Mouse (Mus musculus) hindbrain, embryonic 10.5 days (tissue): ENCODE measurements around the gene Cacna2d3. TPM values are rescaled to one million over a fixed set of nuclear protein-coding genes. Genes with fewer than 3 reads are reported as not detected.
A peak's percentile ranks its signal among the peaks of the same experiment; 100 is the strongest.

Experiments used
- DNase-seq: peaks from one replicate; pipeline ENCODE4 v3.0.0-alpha.2; 2017; ENCODE audit warnings: low spot score
- H3K27ac ChIP-seq: fragments of 300-500 bp; sonication (generic); 2 replicates; pipeline ENCODE4 v1.5.1; 2016; ENCODE audit warnings: mild to moderate bottlenecking, moderate library complexity
- H3K27me3 ChIP-seq: fragments of 300-500 bp; sonication (generic); 2 replicates; pipeline ENCODE4 v1.6.1; 2016; ENCODE audit warnings: mild to moderate bottlenecking; ENCODE audit not compliant: poor library complexity, insufficient read depth, severe bottlenecking
- H3K36me3 ChIP-seq: fragments of 300-500 bp; sonication (generic); 2 replicates; pipeline ENCODE4 v1.6.1; 2016; ENCODE audit warnings: mild to moderate bottlenecking, moderate library complexity
- H3K4me1 ChIP-seq: fragments of 300-500 bp; sonication (generic); replicated peaks from 2 replicates; pipeline ENCODE4 v1.6.1; 2016; ENCODE audit warnings: mild to moderate bottlenecking
- H3K4me3 ChIP-seq: fragments of 300-500 bp; sonication (generic); 2 replicates; pipeline ENCODE4 v1.5.1; 2016; ENCODE audit warnings: mild to moderate bottlenecking, moderate library complexity
- H3K9me3 ChIP-seq: fragments of 300-500 bp; sonication (generic); 2 replicates; pipeline ENCODE4 v1.6.1; 2016; ENCODE audit warnings: mild to moderate bottlenecking, moderate library complexity
- WGBS: fragments of 180-500 bp; shearing (Covaris S2); methylation state at CpG from one replicate; pipeline ENCODE4 v1.1.7; 2016; 5-methylcytosine and 5-hydroxymethylcytosine counted together
- polyA plus RNA-seq: library from polyadenylated mRNA; unstranded; fragments of >200 nt; fragmentation: Nextera tagmentation; extraction: Ambion mirVana; gene quantifications from 2 replicates; pipeline ENCODE4 v1.2.1, GENCODE M21; 2016

Cacna2d3 gene
- polyA plus RNA-seq, 1 experiment from 2014 or later, result 12.6 TPM

- no peak for DNase-seq
- Histone ChIP-seq H3K9me3 (no peaks in the 10 kb centered on the region), H3K27me3 (no peaks in the 10 kb centered on the region), H3K4me3 (no peak overlapping the region), H3K36me3 (no peaks in the 10 kb centered on the region), H3K4me1 (no peaks in the 10 kb centered on the region; the same call in 1 of the 2 replicates), H3K27ac (no peak overlapping the region)
- WGBS, result 86% methylated on average over 9 of the region's 9 CpGs
These were observed 397.8 kb downstream of the Cacna2d3 start for GRCm38 (mm10) chr14:29323718-29324429.

- Histone ChIP-seq H3K36me3 (no peaks in the 10 kb centered on the region), H3K4me1 (no peaks in the 10 kb centered on the region), H3K4me3 (no peak overlapping the region), H3K27ac (no peak overlapping the region), H3K27me3 (no peaks in the 10 kb centered on the region), H3K9me3 (no peaks in the 10 kb centered on the region)
- WGBS, result 85% methylated on average over 2 of the region's 2 CpGs
- no peak for DNase-seq
These were observed 408.2 kb downstream of the Cacna2d3 start for GRCm38 (mm10) chr14:29313431-29313830.

- WGBS, result 91% methylated on average over 9 of the region's 9 CpGs
- H3K36me3 ChIP-seq, result no peaks in the 10 kb centered on the region
- H3K27me3 ChIP-seq, result no peaks in the 10 kb centered on the region
- no peak for DNase-seq
- no peaks in the 10 kb centered on the region for H3K9me3 ChIP-seq
- no peak overlapping the region for H3K27ac ChIP-seq
- no peaks in the 10 kb centered on the region for H3K4me1 ChIP-seq
- H3K4me3 ChIP-seq, result no peak overlapping the region
These were observed 416.0 kb downstream of the Cacna2d3 start for GRCm38 (mm10) chr14:29305623-29306022.

GRCm38 (mm10) chr14:29296185-29296754 lies 425.4 kb downstream of the Cacna2d3 start:
- 86% methylated on average over 2 of the region's 2 CpGs for WGBS

GRCm38 (mm10) chr14:29278901-29279300 lies 442.8 kb downstream of the Cacna2d3 start:
- no peaks in the 10 kb centered on the region for H3K9me3 ChIP-seq
- no peak overlapping the region for H3K27ac ChIP-seq
- H3K27me3 ChIP-seq, result no peaks in the 10 kb centered on the region
- no peaks in the 10 kb centered on the region for H3K36me3 ChIP-seq
- no peak overlapping the region for H3K4me3 ChIP-seq
- H3K4me1 ChIP-seq, result no peaks in the 10 kb centered on the region
- no peak for DNase-seq
- WGBS, result 92% methylated on average over 1 of the region's 1 CpGs

More at GRCm38 (mm10) chr14:29296185-29296754, 425.4 kb downstream of the Cacna2d3 start:
- H3K27ac ChIP-seq, result no peak overlapping the region
- H3K27me3 ChIP-seq, result no peaks in the 10 kb centered on the region
- no peaks in the 10 kb centered on the region for H3K4me1 ChIP-seq
- H3K36me3 ChIP-seq, result no peaks in the 10 kb centered on the region
- no peaks in the 10 kb centered on the region for H3K9me3 ChIP-seq
- no peak overlapping the region for H3K4me3 ChIP-seq
- DNase-seq, result no peak

- no peaks in the 10 kb centered on the region for H3K4me1 ChIP-seq
- no peak overlapping the region for H3K4me3 ChIP-seq
- H3K9me3 ChIP-seq, result no peaks in the 10 kb centered on the region
- no peak for DNase-seq
- H3K27ac ChIP-seq, result no peak overlapping the region
- no peaks in the 10 kb centered on the region for H3K36me3 ChIP-seq
- 87% methylated on average over 2 of the region's 2 CpGs for WGBS
- H3K27me3 ChIP-seq, result no peaks in the 10 kb centered on the region
These were observed 443.3 kb downstream of the Cacna2d3 start for GRCm38 (mm10) chr14:29278401-29278800.

GRCm38 (mm10) chr14:29277701-29278100 lies 444.0 kb downstream of the Cacna2d3 start:
- DNase-seq, result no peak
- Histone ChIP-seq H3K4me1 (no peaks in the 10 kb centered on the region), H3K9me3 (no peaks in the 10 kb centered on the region), H3K27ac (no peak overlapping the region), H3K36me3 (no peaks in the 10 kb centered on the region), H3K4me3 (no peak overlapping the region), H3K27me3 (no peaks in the 10 kb centered on the region)
- 61% methylated on average over 2 of the region's 2 CpGs for WGBS

- Histone ChIP-seq H3K4me3 (no peak overlapping the region), H3K9me3 (no peaks in the 10 kb centered on the region), H3K36me3 (no peaks in the 10 kb centered on the region), H3K27ac (no peak overlapping the region), H3K4me1 (peaks cover 22% of the 10 kb centered on the region), H3K27me3 (no peaks in the 10 kb centered on the region)
- no peak for DNase-seq
These were observed 447.8 kb downstream of the Cacna2d3 start for GRCm38 (mm10) chr14:29273890-29274289.

- Histone ChIP-seq H3K27me3 (no peaks in the 10 kb centered on the region), H3K4me3 (no peak overlapping the region), H3K4me1 (peaks cover 40% of the 10 kb centered on the region), H3K9me3 (no peaks in the 10 kb centered on the region), H3K36me3 (no peaks in the 10 kb centered on the region), H3K27ac (no peak overlapping the region)
- DNase-seq, result no peak
- 89% methylated on average over 5 of the region's 5 CpGs for WGBS
These were observed 451.1 kb downstream of the Cacna2d3 start for GRCm38 (mm10) chr14:29270541-29270940.

- Histone ChIP-seq H3K36me3 (no peaks in the 10 kb centered on the region), H3K27ac (peak overlapping the region; percentile 19), H3K4me1 (peaks cover 40% of the 10 kb centered on the region), H3K4me3 (no peak overlapping the region), H3K9me3 (no peaks in the 10 kb centered on the region), H3K27me3 (no peaks in the 10 kb centered on the region)
- 33% methylated on average over 2 of the region's 2 CpGs for WGBS
- peak; percentile 14 for DNase-seq
These were observed 451.8 kb downstream of the Cacna2d3 start for GRCm38 (mm10) chr14:29269816-29270215.

GRCm38 (mm10) chr14:29268609-29269008 lies 453.1 kb downstream of the Cacna2d3 start:
- Histone ChIP-seq H3K36me3 (no peaks in the 10 kb centered on the region), H3K27ac (no peak overlapping the region), H3K9me3 (no peaks in the 10 kb centered on the region), H3K4me1 (peaks cover 40% of the 10 kb centered on the region), H3K27me3 (no peaks in the 10 kb centered on the region), H3K4me3 (no peak overlapping the region)
- peak; percentile 24 for DNase-seq
- WGBS, result 40% methylated on average over 5 of the region's 5 CpGs

GRCm38 (mm10) chr14:29267233-29267874 lies 454.3 kb downstream of the Cacna2d3 start:
- WGBS, result 60% methylated on average over 5 of the region's 5 CpGs
- H3K27me3 ChIP-seq, result no peaks in the 10 kb centered on the region
- peak overlapping the region; percentile 37; the same call in 1 of the 2 replicates for H3K27ac ChIP-seq
- peaks cover 40% of the 10 kb centered on the region for H3K4me1 ChIP-seq
- no peaks in the 10 kb centered on the region for H3K9me3 ChIP-seq
- DNase-seq, result peak; percentile 44
- H3K4me3 ChIP-seq, result no peak overlapping the region
- H3K36me3 ChIP-seq, result no peaks in the 10 kb centered on the region

- H3K9me3 ChIP-seq, result 0 out of 2 replicates have a peak, but pooled peaks cover 4% of the 10 kb centered on the region
- H3K36me3 ChIP-seq, result no peaks in the 10 kb centered on the region
- no peaks in the 10 kb centered on the region for H3K4me1 ChIP-seq
- no peak for DNase-seq
- H3K27me3 ChIP-seq, result no peaks in the 10 kb centered on the region
- H3K4me3 ChIP-seq, result no peak overlapping the region
- 95% methylated on average over 1 of the region's 1 CpGs for WGBS
- H3K27ac ChIP-seq, result no peak overlapping the region
These were observed 461.0 kb downstream of the Cacna2d3 start for GRCm38 (mm10) chr14:29260621-29261020.
